Mouse (Mus musculus) spleen, postnatal 10 days (tissue): ENCODE measurements around the gene Aff3.

ENCODE experiments used
- DNase-seq, 2 experiments: peaks; one replicate each; pipeline ENCODE4 v3.0.0; 2021 to 2022; ENCODE audit warnings: low spot score in 2 of 2

Aff3 gene

GRCm38 (mm10) chr1:38601802-38602508 lies 62.8 kb downstream of the Aff3 start:
- DNase-seq = peak in 1 of 2 experiments; percentile 26

- no peak for DNase-seq
These were observed 69.4 kb downstream of the Aff3 start for GRCm38 (mm10) chr1:38595311-38595710.

GRCm38 (mm10) chr1:38594766-38595165 lies 70.0 kb downstream of the Aff3 start:
- no peak for DNase-seq

- DNase-seq = no peak
These were observed 73.6 kb downstream of the Aff3 start for GRCm38 (mm10) chr1:38591194-38591593.

- DNase-seq = no peak
These were observed 76.0 kb downstream of the Aff3 start for GRCm38 (mm10) chr1:38588741-38589140.

- no peak for DNase-seq
These were observed 82.4 kb downstream of the Aff3 start for GRCm38 (mm10) chr1:38582328-38582727.

GRCm38 (mm10) chr1:38580572-38580971 lies 84.2 kb downstream of the Aff3 start:
- no peak for DNase-seq

- DNase-seq = no peak
These were observed 86.4 kb downstream of the Aff3 start for GRCm38 (mm10) chr1:38578339-38578738.

GRCm38 (mm10) chr1:38567791-38568190 lies 97.0 kb downstream of the Aff3 start:
- DNase-seq = no peak

- no peak for DNase-seq
These were observed 98.6 kb downstream of the Aff3 start for GRCm38 (mm10) chr1:38566101-38566678.

GRCm38 (mm10) chr1:38565295-38565777 lies 99.4 kb downstream of the Aff3 start:
- no peak for DNase-seq

GRCm38 (mm10) chr1:38562397-38563199 lies 102.2 kb downstream of the Aff3 start:
- no peak for DNase-seq

- no peak for DNase-seq
These were observed 103.4 kb downstream of the Aff3 start for GRCm38 (mm10) chr1:38561331-38561730.

GRCm38 (mm10) chr1:38560666-38561065 lies 104.1 kb downstream of the Aff3 start:
- DNase-seq = no peak

- DNase-seq = no peak
These were observed 107.1 kb downstream of the Aff3 start for GRCm38 (mm10) chr1:38557615-38558014.

GRCm38 (mm10) chr1:38554546-38554945 lies 110.2 kb downstream of the Aff3 start:
- no peak for DNase-seq

- DNase-seq = no peak
These were observed 111.7 kb downstream of the Aff3 start for GRCm38 (mm10) chr1:38553090-38553489.

GRCm38 (mm10) chr1:38550579-38550978 lies 114.2 kb downstream of the Aff3 start:
- DNase-seq = no peak

GRCm38 (mm10) chr1:38548671-38549661 lies 115.8 kb downstream of the Aff3 start:
- DNase-seq = no peak

- DNase-seq = no peak
These were observed 117.1 kb downstream of the Aff3 start for GRCm38 (mm10) chr1:38547685-38548084.

- no peak for DNase-seq
These were observed 118.1 kb downstream of the Aff3 start for GRCm38 (mm10) chr1:38546696-38547095.
